Mouse (Mus musculus): ENCODE results near the gene Bri3bp. TPM values are rescaled to one million over a fixed set of nuclear protein-coding genes. Genes with fewer than 3 reads are reported as not detected.

Gene Bri3bp
- polyA plus RNA-seq, 1 experiment from 2014 or later, result 33.6 TPM

Small RNAs within 50 kb of the gene (microRNA-seq; reads per million reads assigned to microRNA genes)
- not detected for gene Gm27551

Other genes with a start within 250 kb of the Bri3bp start
- gene Scarb1, start 100.5 kb upstream of the Bri3bp start, polyA plus RNA-seq (2015; fragmentation: Nextera tagmentation; extraction: Ambion mirVana), result 26.4 and 29.8 TPM in 2 replicates
- gene Gm10382, start 52.2 kb upstream of the Bri3bp start, polyA plus RNA-seq (2015; fragmentation: Nextera tagmentation; extraction: Ambion mirVana), result 0.27 and 0.38 TPM in 2 replicates
- gene Ubc, start 51.4 kb upstream of the Bri3bp start, polyA plus RNA-seq (2015; fragmentation: Nextera tagmentation; extraction: Ambion mirVana), result 1,082 and 1,216 TPM in 2 replicates
- gene Dhx37, start 7.4 kb upstream of the Bri3bp start, polyA plus RNA-seq (2015; fragmentation: Nextera tagmentation; extraction: Ambion mirVana), result 10.2 and 12.3 TPM in 2 replicates
- gene Aacs, start 34.2 kb downstream of the Bri3bp start, polyA plus RNA-seq (2015; fragmentation: Nextera tagmentation; extraction: Ambion mirVana), result 53.7 and 54.6 TPM in 2 replicates
- 2.1 TPM in 2 replicates for gene Tmem132b, start 90.2 kb downstream of the Bri3bp start, polyA plus RNA-seq (2015; fragmentation: Nextera tagmentation; extraction: Ambion mirVana)